Mouse (Mus musculus) midbrain, embryonic 11.5 days (tissue): Measurements from ENCODE around the gene Arhgef10l. TPM values are rescaled to one million over a fixed set of nuclear protein-coding genes. Genes with fewer than 3 reads are reported as not detected.
A peak's percentile ranks its signal among the peaks of the same experiment; 100 is the strongest.

Experiments
- ATAC-seq: fragments of 200-750 bp; cut with Nextera tagmentation; 2 replicates; pipeline ENCODE4 v1.8.0; 2017; ENCODE audit warnings: moderate TSS enrichment, moderate library complexity; ENCODE audit not compliant: low FRiP score
- DNase-seq: peaks from one replicate; pipeline ENCODE4 v3.0.0; 2015; ENCODE audit warnings: low spot score; ENCODE audit errors: missing footprints
- H3K27ac ChIP-seq: fragments of 300-500 bp; sonication (generic); 2 replicates; pipeline ENCODE4 v1.5.1; 2014; ENCODE audit warnings: low read depth, low read length
- H3K27me3 ChIP-seq: fragments of 300-500 bp; sonication (generic); 2 replicates; pipeline ENCODE4 v1.6.1; 2014; ENCODE audit warnings: mild to moderate bottlenecking, low read length, moderate library complexity, mixed read lengths; ENCODE audit not compliant: control insufficient read depth, insufficient read depth
- H3K36me3 ChIP-seq: fragments of 300-500 bp; sonication (generic); 2 replicates; pipeline ENCODE4 v1.6.1; 2014; ENCODE audit warnings: mild to moderate bottlenecking, low read length, moderate library complexity, mixed read lengths; ENCODE audit not compliant: control insufficient read depth, insufficient read depth
- H3K4me1 ChIP-seq: fragments of 300-500 bp; sonication (generic); 2 replicates; pipeline ENCODE4 v1.6.1; 2014; ENCODE audit warnings: low read length; ENCODE audit not compliant: control insufficient read depth, insufficient read depth
- H3K4me2 ChIP-seq: fragments of 300-500 bp; sonication (generic); 2 replicates; pipeline ENCODE4 v1.6.1; 2014; ENCODE audit warnings: mild to moderate bottlenecking, moderate library complexity
- H3K4me3 ChIP-seq: fragments of 300-500 bp; sonication (generic); 2 replicates; pipeline ENCODE4 v1.5.1; 2014; ENCODE audit warnings: low read depth, low read length
- H3K9ac ChIP-seq: fragments of 300-500 bp; sonication (generic); 2 replicates; pipeline ENCODE4 v1.6.1; 2014; ENCODE audit warnings: low read length
- H3K9me3 ChIP-seq: fragments of 300-500 bp; sonication (generic); 2 replicates; pipeline ENCODE4 v1.6.1; 2016; ENCODE audit warnings: low read length; ENCODE audit not compliant: control insufficient read depth
- WGBS: fragments of 180-500 bp; shearing (Covaris S2); extraction: QIAGEN DNeasy Blood & Tissue Kit; methylation state at CpG from one replicate; pipeline ENCODE4 v1.1.7; 2014; 5-methylcytosine and 5-hydroxymethylcytosine counted together
- polyA plus RNA-seq: library from polyadenylated mRNA; unstranded; fragments of >200 nt; fragmentation: Nextera tagmentation; extraction: Ambion mirVana; gene quantifications from 2 replicates; pipeline ENCODE4 v1.2.1, GENCODE M21; 2014

Arhgef10l gene
- polyA plus RNA-seq, 1 experiment from 2014 or later = 18.5 TPM

- 80% methylated on average over 6 of the region's 6 CpGs for WGBS
- Histone ChIP-seq H3K27me3 (no peaks in the 10 kb centered on the region), H3K36me3 (no peaks in the 10 kb centered on the region), H3K4me2 (no peak overlapping the region), H3K4me3 (no peak overlapping the region), H3K9me3 (no peaks in the 10 kb centered on the region), H3K4me1 (peaks cover 22% of the 10 kb centered on the region), H3K27ac (peak overlapping the region; percentile 30; the same call in 1 of the 2 replicates), H3K9ac (peak overlapping the region; percentile 28)
- DNase-seq = no peak
- ATAC-seq = no peak
Measured at GRCm38 (mm10) chr4:140631276-140631849, 34.4 kb downstream of the Arhgef10l start.

- Histone ChIP-seq H3K27me3 (no peaks in the 10 kb centered on the region), H3K9ac (peak overlapping the region; percentile 28), H3K4me1 (peaks cover 28% of the 10 kb centered on the region), H3K36me3 (no peaks in the 10 kb centered on the region), H3K4me2 (no peak overlapping the region), H3K9me3 (no peaks in the 10 kb centered on the region), H3K4me3 (no peak overlapping the region), H3K27ac (peak overlapping the region; percentile 30; the same call in 1 of the 2 replicates)
- DNase-seq (peak; percentile 90), ATAC-seq (no peak)
- 28% methylated on average over 15 of the region's 15 CpGs for WGBS
Measured at GRCm38 (mm10) chr4:140630651-140631241, 35.1 kb downstream of the Arhgef10l start.

- Histone ChIP-seq H3K27me3 (no peaks in the 10 kb centered on the region), H3K4me3 (no peak overlapping the region), H3K4me2 (no peak overlapping the region), H3K9me3 (no peaks in the 10 kb centered on the region), H3K9ac (no peak overlapping the region), H3K36me3 (no peaks in the 10 kb centered on the region), H3K4me1 (peaks cover 34% of the 10 kb centered on the region), H3K27ac (no peak overlapping the region)
- 57% methylated on average over 6 of the region's 6 CpGs for WGBS
- DNase-seq (no peak), ATAC-seq (no peak)
Measured at GRCm38 (mm10) chr4:140630136-140630535, 35.7 kb downstream of the Arhgef10l start.

- no peak overlapping the region for H3K4me2 ChIP-seq
- no peaks in the 10 kb centered on the region for H3K9me3 ChIP-seq
- no peak overlapping the region; the same call in 1 of the 2 replicates for H3K27ac ChIP-seq
- ATAC-seq (no peak), DNase-seq (no peak)
- H3K36me3 ChIP-seq = no peaks in the 10 kb centered on the region
- peaks cover 43% of the 10 kb centered on the region for H3K4me1 ChIP-seq
- no peaks in the 10 kb centered on the region for H3K27me3 ChIP-seq
- H3K9ac ChIP-seq = no peak overlapping the region
- WGBS = 76% methylated on average over 4 of the region's 4 CpGs
- H3K4me3 ChIP-seq = no peak overlapping the region
Measured at GRCm38 (mm10) chr4:140628971-140629370, 36.8 kb downstream of the Arhgef10l start.

GRCm38 (mm10) chr4:140628412-140628943 lies 37.3 kb downstream of the Arhgef10l start:
- DNase-seq (no peak), ATAC-seq (no peak)
- Histone ChIP-seq H3K4me1 (peaks cover 48% of the 10 kb centered on the region), H3K4me3 (no peak overlapping the region), H3K27ac (peak overlapping the region; percentile 36; the same call in 1 of the 2 replicates), H3K9ac (peak overlapping the region; percentile 27; the same call in 1 of the 2 replicates), H3K36me3 (no peaks in the 10 kb centered on the region), H3K27me3 (no peaks in the 10 kb centered on the region), H3K4me2 (no peak overlapping the region), H3K9me3 (no peaks in the 10 kb centered on the region)
- WGBS = 60% methylated on average over 11 of the region's 11 CpGs

- Histone ChIP-seq H3K4me1 (peaks cover 52% of the 10 kb centered on the region), H3K4me2 (no peak overlapping the region), H3K27ac (peak overlapping the region; percentile 97), H3K27me3 (no peaks in the 10 kb centered on the region), H3K36me3 (no peaks in the 10 kb centered on the region), H3K9ac (peak overlapping the region; percentile 31), H3K9me3 (no peaks in the 10 kb centered on the region), H3K4me3 (no peak overlapping the region)
- 61% methylated on average over 12 of the region's 12 CpGs for WGBS
- no peak for ATAC-seq
- DNase-seq = no peak
Measured at GRCm38 (mm10) chr4:140625651-140626525, 39.9 kb downstream of the Arhgef10l start.

GRCm38 (mm10) chr4:140624468-140625176 lies 41.2 kb downstream of the Arhgef10l start:
- Histone ChIP-seq H3K36me3 (no peaks in the 10 kb centered on the region), H3K27me3 (no peaks in the 10 kb centered on the region), H3K4me3 (0 out of 2 replicates have a peak overlapping the region, but pooled peaks have one; percentile 5), H3K4me2 (peak overlapping the region; percentile 43), H3K9me3 (no peaks in the 10 kb centered on the region), H3K9ac (peak overlapping the region; percentile 53), H3K4me1 (peaks cover 46% of the 10 kb centered on the region), H3K27ac (peak overlapping the region; percentile 97)
- peak; percentile 97 for DNase-seq
- under 1% methylated on average over 11 of the region's 12 CpGs for WGBS
- peak; percentile 94 for ATAC-seq

- Histone ChIP-seq H3K9me3 (no peaks in the 10 kb centered on the region), H3K27ac (peak overlapping the region; percentile 97), H3K4me2 (peak overlapping the region; percentile 43), H3K4me3 (no peak overlapping the region), H3K9ac (peak overlapping the region; percentile 53), H3K36me3 (no peaks in the 10 kb centered on the region), H3K4me1 (peaks cover 46% of the 10 kb centered on the region), H3K27me3 (no peaks in the 10 kb centered on the region)
- under 1% methylated on average over 10 of the region's 10 CpGs for WGBS
- ATAC-seq (0 out of 2 replicates have a peak, but pooled peaks have one; percentile 2), DNase-seq (peak; percentile 96)
Measured at GRCm38 (mm10) chr4:140624087-140624467, 41.7 kb downstream of the Arhgef10l start.
